Mouse (Mus musculus) urinary bladder, adult 18-20 months (tissue): ENCODE measurements around the gene Nck1.

Experiments used
- DNase-seq, 2 experiments: peaks; one replicate each; pipeline ENCODE4 v3.0.0; 2022; ENCODE audit warnings: low spot score in 2 of 2, mixed read lengths in 2 of 2

The Nck1 gene

GRCm38 (mm10) chr9:100535618-100536262 is 10.2 kb downstream of the Nck1 start:
- DNase-seq: no peak

GRCm38 (mm10) chr9:100534686-100535085 is 11.2 kb downstream of the Nck1 start:
- no peak for DNase-seq

GRCm38 (mm10) chr9:100532847-100533505 is 13.0 kb downstream of the Nck1 start:
- DNase-seq: no peak

- no peak for DNase-seq
Measured at GRCm38 (mm10) chr9:100531296-100531695, 14.6 kb downstream of the Nck1 start.

- no peak for DNase-seq
Measured at GRCm38 (mm10) chr9:100525225-100525624, 20.7 kb downstream of the Nck1 start.

GRCm38 (mm10) chr9:100522029-100522428 is 23.9 kb downstream of the Nck1 start:
- no peak for DNase-seq

- DNase-seq: peak in 1 of 2 experiments; percentile 14
Measured at GRCm38 (mm10) chr9:100520586-100520985, 25.3 kb downstream of the Nck1 start.

- no peak for DNase-seq
Measured at GRCm38 (mm10) chr9:100520012-100520411, 25.9 kb downstream of the Nck1 start.

GRCm38 (mm10) chr9:100507581-100507980 is 38.4 kb downstream of the Nck1 start:
- DNase-seq: no peak

GRCm38 (mm10) chr9:100506652-100507051 is 39.3 kb downstream of the Nck1 start:
- peak in 1 of 2 experiments; percentile 51 for DNase-seq

GRCm38 (mm10) chr9:100505498-100505897 is 40.4 kb downstream of the Nck1 start:
- no peak for DNase-seq

GRCm38 (mm10) chr9:100493611-100494261 is 52.2 kb downstream of the Nck1 start:
- no peak for DNase-seq

- DNase-seq: no peak
Measured at GRCm38 (mm10) chr9:100491424-100491823, 54.5 kb downstream of the Nck1 start.

- no peak for DNase-seq
Measured at GRCm38 (mm10) chr9:100488969-100489368, 57.0 kb downstream of the Nck1 start.

GRCm38 (mm10) chr9:100488056-100488713 is 57.7 kb downstream of the Nck1 start:
- DNase-seq: no peak

- DNase-seq: no peak
Measured at GRCm38 (mm10) chr9:100486431-100486830, 59.5 kb downstream of the Nck1 start, which contains the start of gene Il20rb. Gene Il20rb (minus strand): TSS chr9:100486788.

- no peak for DNase-seq
Measured at GRCm38 (mm10) chr9:100483318-100483717, 62.6 kb downstream of the Nck1 start.

- DNase-seq: no peak
Measured at GRCm38 (mm10) chr9:100481626-100482025, 64.3 kb downstream of the Nck1 start.

- DNase-seq: no peak
Measured at GRCm38 (mm10) chr9:100474056-100474455, 71.9 kb downstream of the Nck1 start.

GRCm38 (mm10) chr9:100473361-100473760 is 72.6 kb downstream of the Nck1 start:
- DNase-seq: no peak

GRCm38 (mm10) chr9:100472931-100473330 is 73.0 kb downstream of the Nck1 start:
- no peak for DNase-seq

- no peak for DNase-seq
Measured at GRCm38 (mm10) chr9:100471605-100471953, 74.4 kb downstream of the Nck1 start.
